Mouse (Mus musculus) stomach, embryonic 14.5 days (tissue): ENCODE data around the gene Tmem19. TPM values are rescaled to one million over a fixed set of nuclear protein-coding genes. Genes with fewer than 3 reads are reported as not detected.
"Not testable (repeated sequence)": the region's sequence is repeated elsewhere in the genome, so short reads cannot be mapped to it uniquely, and the experiment has no call there.

Source experiments
- ATAC-seq: fragments of 200-750 bp; cut with Nextera tagmentation; 2 replicates; pipeline ENCODE4 v1.8.0; 2017; ENCODE audit warnings: low read depth, moderate TSS enrichment; ENCODE audit not compliant: insufficient number of reproducible peaks, insufficient read depth, low FRiP score
- H3K27ac ChIP-seq: fragments of 300-500 bp; sonication (generic); 2 replicates; pipeline ENCODE4 v1.5.1; 2014; ENCODE audit warnings: mild to moderate bottlenecking, low read length, moderate library complexity, mixed read lengths
- H3K27me3 ChIP-seq: fragments of 300-500 bp; sonication (generic); 2 replicates; pipeline ENCODE4 v1.6.1; 2014; ENCODE audit warnings: low read length, control low read depth, mixed read lengths; ENCODE audit not compliant: control insufficient read depth, insufficient read depth
- H3K36me3 ChIP-seq: fragments of 300-500 bp; sonication (generic); 2 replicates; pipeline ENCODE4 v1.6.1; 2014; ENCODE audit warnings: mild to moderate bottlenecking, control low read depth, low read length, moderate library complexity, mixed read lengths; ENCODE audit not compliant: control insufficient read depth, insufficient read depth
- H3K4me1 ChIP-seq: fragments of 300-500 bp; sonication (generic); 2 replicates; pipeline ENCODE4 v1.6.1; 2014; ENCODE audit warnings: low read length, control low read depth, mixed read lengths; ENCODE audit not compliant: control insufficient read depth, insufficient read depth
- H3K4me2 ChIP-seq: fragments of 300-500 bp; sonication (generic); replicated peaks from 2 replicates; pipeline ENCODE4 v1.6.1; 2014; ENCODE audit warnings: low read depth, low read length, control low read depth
- H3K4me3 ChIP-seq: fragments of 300-500 bp; sonication (generic); 2 replicates; pipeline ENCODE4 v1.5.1; 2014; ENCODE audit warnings: low read depth, low read length, control low read depth
- H3K9ac ChIP-seq: fragments of 300-500 bp; sonication (generic); replicated peaks from 2 replicates; pipeline ENCODE4 v1.6.1; 2014; ENCODE audit warnings: low read depth, mild to moderate bottlenecking, control low read depth, low read length, moderate library complexity, mixed read lengths
- H3K9me3 ChIP-seq: fragments of 300-500 bp; sonication (generic); 2 replicates; pipeline ENCODE4 v1.6.1; 2016; ENCODE audit warnings: low read depth, low read length, control low read depth; ENCODE audit not compliant: control insufficient read depth
- WGBS: fragments of 180-500 bp; shearing (Covaris S2); extraction: QIAGEN DNeasy Blood & Tissue Kit; methylation state at CpG from one replicate; pipeline ENCODE4 v1.1.7; 2014; 5-methylcytosine and 5-hydroxymethylcytosine counted together
- polyA plus RNA-seq: library from polyadenylated mRNA; unstranded; fragments of >200 nt; fragmentation: Nextera tagmentation; extraction: Ambion mirVana; gene quantifications from 2 replicates; pipeline ENCODE4 v1.2.1, GENCODE M21; 2014

Gene Tmem19
- polyA plus RNA-seq, 1 experiment from 2014 or later, result 32.4 TPM

- Histone ChIP-seq H3K9me3 (no peaks in the 10 kb centered on the region), H3K9ac (no peak overlapping the region), H3K27ac (no peak overlapping the region), H3K4me3 (no peak overlapping the region), H3K36me3 (no peaks in the 10 kb centered on the region), H3K4me1 (no peaks in the 10 kb centered on the region), H3K4me2 (no peak overlapping the region), H3K27me3 (no peaks in the 10 kb centered on the region)
- WGBS, result 84% methylated on average over 5 of the region's 5 CpGs
- ATAC-seq, result no peak
Observed at GRCm38 (mm10) chr10:115321317-115322035, 40.8 kb downstream of the Tmem19 start.

- 57% methylated on average over 3 of the region's 3 CpGs for WGBS
- H3K27ac ChIP-seq, H3K9ac ChIP-seq, H3K4me3 ChIP-seq, H3K27me3 ChIP-seq, H3K36me3 ChIP-seq, H3K9me3 ChIP-seq, ATAC-seq, H3K4me2 ChIP-seq, H3K4me1 ChIP-seq: not testable (repeated sequence)
Observed at GRCm38 (mm10) chr10:115318388-115318787, 43.9 kb downstream of the Tmem19 start.

- Histone ChIP-seq H3K27ac (peak overlapping the region; percentile 90; the same call in 1 of the 2 replicates), H3K4me2 (peak overlapping the region; percentile 46), H3K36me3 (no peaks in the 10 kb centered on the region), H3K4me1 (peaks cover 20% of the 10 kb centered on the region; the same call in 1 of the 2 replicates), H3K4me3 (peak overlapping the region; percentile 93; the same call in 1 of the 2 replicates), H3K27me3 (no peaks in the 10 kb centered on the region), H3K9ac (no peak overlapping the region), H3K9me3 (no peaks in the 10 kb centered on the region)
- WGBS, result 57% methylated on average over 11 of the region's 11 CpGs
- no peak for ATAC-seq
Observed at GRCm38 (mm10) chr10:115316313-115316712, 46.0 kb downstream of the Tmem19 start.

- H3K4me2 ChIP-seq, result peak within 1 kb of the TSS; percentile 52
- peaks cover 20% of the 10 kb centered on the region; the same call in 1 of the 2 replicates for H3K4me1 ChIP-seq
- H3K4me3 ChIP-seq, result peak within 1 kb of the TSS; percentile 93
- H3K27ac ChIP-seq, result peak within 1 kb of the TSS; percentile 90
- H3K36me3 ChIP-seq, result no peaks in the 10 kb centered on the region
- no peaks in the 10 kb centered on the region for H3K27me3 ChIP-seq
- ATAC-seq, result peak; percentile 92
- peak within 1 kb of the TSS; percentile 84 for H3K9ac ChIP-seq
- no peaks in the 10 kb centered on the region for H3K9me3 ChIP-seq
- WGBS, result 1% methylated on average over 40 of the region's 48 CpGs
Observed at GRCm38 (mm10) chr10:115315473-115316171, 46.7 kb downstream of the Tmem19 start, which contains the start of gene Rab21. Gene Rab21, minus strand, starts transcription at chr10:115315594.

GRCm38 (mm10) chr10:115314582-115315452 lies 47.5 kb downstream of the Tmem19 start:
- Histone ChIP-seq H3K4me2 (peak overlapping the region; percentile 52), H3K9me3 (no peaks in the 10 kb centered on the region), H3K4me1 (peaks cover 20% of the 10 kb centered on the region; the same call in 1 of the 2 replicates), H3K27me3 (no peaks in the 10 kb centered on the region), H3K9ac (peak overlapping the region; percentile 84), H3K36me3 (no peaks in the 10 kb centered on the region), H3K27ac (peak overlapping the region; percentile 90), H3K4me3 (peak overlapping the region; percentile 93)
- ATAC-seq, result peak; percentile 68
- under 1% methylated on average over 55 of the region's 73 CpGs for WGBS

- peak overlapping the region; percentile 84 for H3K9ac ChIP-seq
- no peaks in the 10 kb centered on the region for H3K27me3 ChIP-seq
- no peaks in the 10 kb centered on the region for H3K36me3 ChIP-seq
- H3K4me3 ChIP-seq, result peak overlapping the region; percentile 93
- peak overlapping the region; percentile 52 for H3K4me2 ChIP-seq
- ATAC-seq, result no peak
- H3K27ac ChIP-seq, result peak overlapping the region; percentile 7; the same call in 1 of the 2 replicates
- peaks cover 20% of the 10 kb centered on the region; the same call in 1 of the 2 replicates for H3K4me1 ChIP-seq
- no peaks in the 10 kb centered on the region for H3K9me3 ChIP-seq
- WGBS, result 16% methylated on average over 6 of the region's 6 CpGs
Observed at GRCm38 (mm10) chr10:115314287-115314581, 48.1 kb downstream of the Tmem19 start.

GRCm38 (mm10) chr10:115313641-115314286 lies 48.5 kb downstream of the Tmem19 start:
- WGBS, result 74% methylated on average over 14 of the region's 14 CpGs
- H3K27ac ChIP-seq, result no peak overlapping the region
- H3K4me2 ChIP-seq, result peak overlapping the region; percentile 52
- H3K4me1 ChIP-seq, result peaks cover 20% of the 10 kb centered on the region; the same call in 1 of the 2 replicates
- no peaks in the 10 kb centered on the region for H3K9me3 ChIP-seq
- H3K9ac ChIP-seq, result peak overlapping the region; percentile 84; the same call in 1 of the 2 replicates
- peak overlapping the region; percentile 93 for H3K4me3 ChIP-seq
- H3K36me3 ChIP-seq, result no peaks in the 10 kb centered on the region
- no peaks in the 10 kb centered on the region for H3K27me3 ChIP-seq
- no peak for ATAC-seq
